Mouse (Mus musculus) intestine, embryonic 16.5 days (tissue): ENCODE results near the gene Man1a. TPM values are rescaled to one million over a fixed set of nuclear protein-coding genes. Genes with fewer than 3 reads are reported as not detected.
A peak's percentile ranks its signal among the peaks of the same experiment; 100 is the strongest.

ENCODE experiments used
- ATAC-seq: fragments of 200-750 bp; cut with Nextera tagmentation; 2 replicates; pipeline ENCODE4 v1.8.0; 2017; ENCODE audit warnings: moderate TSS enrichment, moderate library complexity
- H3K27ac ChIP-seq: fragments of 300-500 bp; sonication (generic); 2 replicates; pipeline ENCODE4 v1.5.1; 2014; ENCODE audit warnings: mild to moderate bottlenecking, low read length
- H3K27me3 ChIP-seq: fragments of 300-500 bp; sonication (generic); replicated peaks from 2 replicates; pipeline ENCODE4 v1.6.1; 2014; ENCODE audit warnings: low read length, control low read depth, mixed read lengths; ENCODE audit not compliant: control insufficient read depth, insufficient read depth
- H3K36me3 ChIP-seq: fragments of 300-500 bp; sonication (generic); 2 replicates; pipeline ENCODE4 v1.6.1; 2014; ENCODE audit warnings: low read length, control low read depth; ENCODE audit not compliant: control insufficient read depth, insufficient read depth
- H3K4me1 ChIP-seq: fragments of 300-500 bp; sonication (generic); 2 replicates; pipeline ENCODE4 v1.6.1; 2014; ENCODE audit warnings: low read length, control low read depth, mixed read lengths; ENCODE audit not compliant: control insufficient read depth, insufficient read depth
- H3K4me2 ChIP-seq: fragments of 300-500 bp; sonication (generic); 2 replicates; pipeline ENCODE4 v1.6.1; 2014; ENCODE audit warnings: low read depth, low read length, control low read depth
- H3K4me3 ChIP-seq: fragments of 300-500 bp; sonication (generic); 2 replicates; pipeline ENCODE4 v1.5.1; 2014; ENCODE audit warnings: mild to moderate bottlenecking, low read length
- H3K9ac ChIP-seq: fragments of 300-500 bp; sonication (generic); 2 replicates; pipeline ENCODE4 v1.6.1; 2014; ENCODE audit warnings: low read depth, low read length
- H3K9me3 ChIP-seq: fragments of 300-500 bp; sonication (generic); 2 replicates; pipeline ENCODE4 v1.6.1; 2016; ENCODE audit warnings: low read length, control low read depth; ENCODE audit not compliant: control insufficient read depth
- WGBS: fragments of 180-500 bp; shearing (Covaris S2); extraction: QIAGEN DNeasy Blood & Tissue Kit; methylation state at CpG from one replicate; pipeline ENCODE4 v1.1.7; 2014; 5-methylcytosine and 5-hydroxymethylcytosine counted together
- polyA plus RNA-seq: library from polyadenylated mRNA; unstranded; fragments of >200 nt; fragmentation: Nextera tagmentation; extraction: Ambion mirVana; gene quantifications from 2 replicates; pipeline ENCODE4 v1.2.1, GENCODE M21; 2015

Gene Man1a
- polyA plus RNA-seq, 1 experiment from 2014 or later = 11.2 TPM

DNA sequence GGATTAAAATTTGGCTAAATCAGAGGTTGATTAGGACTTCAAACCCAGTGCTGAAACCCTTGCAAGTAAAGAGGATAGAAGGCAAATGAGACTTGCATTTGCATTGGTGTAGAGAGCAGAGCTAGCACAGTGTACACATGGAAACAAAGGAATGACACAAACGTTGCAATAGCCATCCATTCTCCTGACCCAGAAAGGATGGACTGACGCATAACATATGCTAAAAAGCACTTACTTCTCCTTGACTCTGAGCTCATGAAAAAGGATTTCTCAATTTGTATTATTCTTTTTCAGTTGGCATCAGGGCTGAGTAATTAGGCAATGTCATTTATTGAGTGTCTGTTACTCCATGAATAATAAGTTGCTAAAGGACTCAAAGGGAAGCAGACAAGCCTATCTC lies 41.6 kb downstream of the Man1a start:
- ATAC-seq = no peak
- H3K4me2 ChIP-seq = no peak overlapping the region
- H3K9me3 ChIP-seq = no peaks in the 10 kb centered on the region
- H3K27me3 ChIP-seq = no peaks in the 10 kb centered on the region
- no peak overlapping the region for H3K4me3 ChIP-seq
- 75% methylated on average over 2 of the region's 2 CpGs for WGBS
- no peaks in the 10 kb centered on the region for H3K36me3 ChIP-seq
- H3K4me1 ChIP-seq = no peaks in the 10 kb centered on the region
- H3K27ac ChIP-seq = no peak overlapping the region
- H3K9ac ChIP-seq = no peak overlapping the region

DNA sequence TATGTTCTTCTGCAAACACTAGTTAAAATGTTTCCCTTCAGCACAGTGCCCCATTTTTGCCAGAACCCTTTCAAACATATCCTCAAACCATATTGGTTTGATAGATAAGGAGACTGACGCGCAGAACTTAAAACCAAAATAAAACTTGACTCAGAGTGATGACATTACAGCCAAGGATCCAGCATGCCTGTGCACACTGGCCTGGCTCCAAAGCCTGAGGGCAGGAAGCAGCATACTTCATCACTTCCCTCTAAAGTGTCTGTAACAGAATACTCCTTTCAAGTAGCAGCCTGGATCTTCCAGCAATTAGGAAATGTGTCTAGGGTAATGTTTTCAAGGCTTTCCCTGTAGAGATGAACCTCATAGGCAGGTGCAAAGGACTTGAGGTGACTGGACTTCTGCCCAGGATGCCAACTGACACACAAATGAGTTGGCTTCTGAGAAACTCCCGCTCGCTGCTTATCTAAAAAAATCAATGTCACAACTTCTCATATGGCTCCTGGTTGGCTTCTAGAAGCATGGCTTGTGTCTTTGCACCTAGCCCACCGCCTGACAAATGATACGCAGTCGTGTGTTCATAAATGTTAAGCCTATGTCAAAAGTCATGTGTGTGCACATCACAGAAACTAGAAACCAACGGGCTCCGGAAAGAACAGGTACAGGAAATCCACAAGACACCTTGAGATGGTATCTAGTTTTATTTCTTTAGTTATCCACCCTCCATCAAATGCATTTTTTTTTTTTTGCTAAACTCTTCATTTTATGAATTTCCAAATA lies 43.9 kb downstream of the Man1a start:
- WGBS = 90% methylated on average over 9 of the region's 9 CpGs
- Histone ChIP-seq H3K27ac (no peak overlapping the region), H3K4me3 (no peak overlapping the region), H3K9me3 (no peaks in the 10 kb centered on the region), H3K36me3 (no peaks in the 10 kb centered on the region), H3K4me2 (no peak overlapping the region), H3K9ac (no peak overlapping the region), H3K27me3 (no peaks in the 10 kb centered on the region), H3K4me1 (no peaks in the 10 kb centered on the region)
- no peak for ATAC-seq

DNA sequence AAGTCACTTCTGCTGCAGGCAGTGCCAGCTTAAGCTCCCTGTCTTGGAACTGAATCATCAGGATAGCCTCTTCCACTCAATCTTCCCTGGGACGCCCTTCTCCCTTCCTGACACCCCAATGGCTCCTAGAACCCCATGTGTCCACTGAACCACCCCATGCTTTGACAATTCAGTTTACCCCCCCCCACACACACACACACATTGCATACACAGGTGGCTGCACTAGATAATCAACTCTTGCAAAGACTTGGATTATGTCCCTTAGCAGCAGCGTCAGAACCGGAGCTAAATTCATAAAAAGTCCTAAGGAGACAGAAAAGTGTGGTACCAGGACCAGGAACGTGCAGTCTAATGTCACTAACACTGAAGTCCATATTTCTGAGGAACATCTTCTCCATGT lies 47.5 kb downstream of the Man1a start:
- no peak for ATAC-seq
- H3K9ac ChIP-seq = no peak overlapping the region
- WGBS = 93% methylated on average over 4 of the region's 4 CpGs
- no peaks in the 10 kb centered on the region for H3K4me1 ChIP-seq
- no peaks in the 10 kb centered on the region for H3K36me3 ChIP-seq
- H3K9me3 ChIP-seq = no peaks in the 10 kb centered on the region
- no peak overlapping the region for H3K4me3 ChIP-seq
- H3K4me2 ChIP-seq = no peak overlapping the region
- H3K27me3 ChIP-seq = no peaks in the 10 kb centered on the region
- no peak overlapping the region for H3K27ac ChIP-seq

DNA sequence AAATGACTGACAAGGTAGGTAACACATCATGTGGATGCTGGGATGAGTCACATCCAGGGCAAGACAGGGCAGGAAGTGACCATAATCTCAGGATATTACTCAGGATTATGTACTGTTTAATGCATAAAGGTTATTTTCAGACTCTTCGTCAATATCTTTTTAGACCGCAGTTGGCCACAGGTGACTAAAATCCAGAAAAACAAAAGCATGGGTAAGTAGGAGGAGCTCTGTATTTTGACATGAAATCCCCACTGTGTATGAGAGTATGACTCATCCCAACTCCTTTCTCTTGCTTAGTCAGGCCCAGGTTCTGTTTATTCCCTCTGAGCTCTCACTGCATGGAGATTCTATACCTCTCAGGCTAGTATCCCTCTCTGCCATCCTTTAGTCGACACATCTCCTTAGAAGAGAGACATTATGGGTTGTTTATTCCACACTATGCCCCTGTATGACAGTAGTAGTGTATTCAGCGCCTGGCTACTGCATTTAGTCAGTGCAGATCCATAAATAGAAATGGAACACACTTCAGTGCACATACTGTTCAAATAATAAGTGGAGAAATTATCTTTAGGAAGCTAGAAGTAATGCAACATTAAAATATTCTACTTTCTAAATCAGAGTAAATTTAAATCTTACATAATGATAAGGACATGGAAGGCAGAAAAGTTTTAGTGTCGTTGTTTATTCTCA lies 49.5 kb downstream of the Man1a start:
- Histone ChIP-seq H3K27me3 (no peaks in the 10 kb centered on the region), H3K9me3 (no peaks in the 10 kb centered on the region), H3K36me3 (no peaks in the 10 kb centered on the region), H3K27ac (no peak overlapping the region), H3K9ac (no peak overlapping the region), H3K4me1 (no peaks in the 10 kb centered on the region), H3K4me3 (no peak overlapping the region), H3K4me2 (no peak overlapping the region)
- 80% methylated on average over 5 of the region's 5 CpGs for WGBS
- ATAC-seq = no peak

DNA sequence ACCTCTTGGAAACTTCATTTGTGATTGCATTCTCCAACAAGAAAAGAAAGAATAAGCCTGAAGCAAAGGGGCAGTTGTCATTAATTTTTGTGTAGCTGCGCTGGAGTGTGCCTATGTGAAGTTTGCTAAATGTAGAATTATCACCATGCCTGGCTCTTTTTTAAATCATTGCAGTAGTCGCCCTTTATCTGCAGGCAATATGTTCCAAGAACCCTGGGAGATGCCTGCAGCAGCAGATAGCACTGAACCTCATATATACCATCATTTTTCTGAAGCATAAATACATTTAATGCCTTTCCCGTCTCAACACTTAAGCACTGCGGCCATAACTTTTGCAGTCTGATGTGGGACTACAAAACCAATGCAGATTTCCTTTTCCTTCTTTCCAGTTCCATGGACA lies 50.3 kb downstream of the Man1a start:
- no peak for ATAC-seq
- Histone ChIP-seq H3K27ac (no peak overlapping the region), H3K36me3 (no peaks in the 10 kb centered on the region), H3K4me3 (no peak overlapping the region), H3K4me1 (no peaks in the 10 kb centered on the region), H3K4me2 (no peak overlapping the region), H3K9ac (no peak overlapping the region), H3K9me3 (no peaks in the 10 kb centered on the region), H3K27me3 (no peaks in the 10 kb centered on the region)
- WGBS = 82% methylated on average over 4 of the region's 4 CpGs

DNA sequence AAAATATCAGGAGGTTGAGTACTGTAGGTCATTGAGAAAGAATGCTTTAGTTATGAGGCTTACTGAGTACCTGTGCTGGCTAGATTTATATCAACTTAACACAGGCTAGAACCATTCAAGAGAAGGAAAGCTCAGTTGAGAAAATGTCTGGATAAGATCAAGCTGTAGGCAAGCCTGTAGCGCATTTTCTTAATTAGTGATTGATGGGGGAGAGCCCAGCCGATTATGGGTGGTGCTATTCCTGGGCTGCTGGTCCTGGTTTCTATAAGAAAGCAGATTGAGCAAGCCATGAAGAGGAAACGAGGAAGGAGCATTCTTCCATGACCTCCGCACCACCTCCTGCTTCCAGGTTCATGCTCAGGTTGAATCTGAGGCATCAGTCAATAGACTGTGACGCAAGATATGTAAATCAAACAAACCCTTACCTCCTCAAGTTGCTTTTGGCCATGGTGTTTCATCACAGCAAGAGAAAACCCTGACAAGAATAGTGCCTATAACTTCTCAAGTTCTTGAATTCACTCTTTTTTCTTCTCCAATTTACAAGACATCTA lies 58.4 kb downstream of the Man1a start:
- Histone ChIP-seq H3K27me3 (no peaks in the 10 kb centered on the region), H3K9ac (no peak overlapping the region), H3K4me3 (no peak overlapping the region), H3K9me3 (no peaks in the 10 kb centered on the region), H3K4me2 (no peak overlapping the region), H3K27ac (no peak overlapping the region), H3K4me1 (0 out of 2 replicates have a peak, but pooled peaks cover 3% of the 10 kb centered on the region), H3K36me3 (no peaks in the 10 kb centered on the region)
- 67% methylated on average over 5 of the region's 5 CpGs for whole genome bisulfite sequencing
- ATAC-seq = peak; percentile 59; the same call in 1 of the 2 replicates

DNA sequence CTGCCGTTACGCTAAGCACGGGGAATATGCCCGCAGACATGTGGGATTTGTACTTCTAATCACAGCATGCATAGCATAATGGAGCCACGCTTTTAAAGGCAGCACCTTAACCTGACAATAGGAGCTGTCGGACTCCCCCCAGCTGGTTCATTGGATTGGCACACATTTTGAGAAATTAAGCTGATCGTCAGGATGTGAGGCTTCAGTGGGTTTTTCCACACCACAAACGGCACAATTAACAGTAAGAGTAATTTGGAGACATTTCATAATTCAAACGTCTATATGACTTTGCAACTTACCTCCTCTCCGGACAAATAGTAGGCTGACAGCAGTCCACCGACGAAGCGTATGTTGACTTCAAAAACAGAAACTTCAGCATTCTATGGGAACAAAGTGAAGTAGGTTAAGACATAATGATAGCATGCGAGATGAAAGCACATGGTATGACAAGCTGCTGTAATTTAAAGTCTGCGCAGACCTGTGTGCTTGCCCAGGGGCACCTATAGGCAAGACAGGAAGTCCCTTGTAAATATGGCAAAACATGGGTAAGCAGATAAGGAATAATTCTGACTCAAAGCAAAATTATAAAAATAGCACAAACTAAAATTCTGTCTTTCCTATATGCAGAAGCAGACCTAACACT lies 62.2 kb downstream of the Man1a start:
- WGBS = 91% methylated on average over 15 of the region's 15 CpGs

DNA sequence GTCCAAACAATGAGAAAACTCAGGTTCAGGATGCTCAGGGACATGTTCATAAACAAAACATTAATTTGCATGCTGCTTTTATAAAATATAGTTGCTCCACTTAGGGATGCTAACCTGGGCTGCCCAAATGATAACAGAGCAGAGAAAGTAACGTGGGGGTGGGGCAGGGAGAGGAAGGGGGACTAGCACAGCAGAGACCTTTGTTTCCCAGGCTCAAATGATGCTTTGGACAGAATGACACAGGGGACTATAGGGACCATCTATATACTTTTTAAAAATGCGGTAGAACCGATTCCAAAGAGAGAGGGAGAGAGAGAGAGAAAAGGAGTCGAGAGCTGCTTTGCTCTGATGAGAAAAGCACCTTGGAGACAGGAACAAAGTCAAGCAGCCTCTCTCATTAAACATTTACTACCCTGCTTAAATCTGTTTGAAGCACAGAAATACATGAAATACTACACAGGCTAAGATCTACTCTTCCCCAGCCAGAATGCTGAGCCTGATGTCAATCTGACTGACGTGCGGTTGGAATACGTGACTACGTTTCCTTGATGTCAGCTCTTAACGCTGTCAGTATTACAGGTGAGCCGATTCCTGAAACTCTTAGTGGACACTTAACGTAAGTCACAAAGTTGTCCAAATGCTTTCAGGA lies 63.1 kb downstream of the Man1a start:
- Histone ChIP-seq H3K27ac (no peak overlapping the region), H3K4me1 (no peaks in the 10 kb centered on the region), H3K4me3 (no peak overlapping the region), H3K9ac (no peak overlapping the region), H3K9me3 (no peaks in the 10 kb centered on the region), H3K27me3 (no peaks in the 10 kb centered on the region), H3K4me2 (no peak overlapping the region), H3K36me3 (no peaks in the 10 kb centered on the region)
- no peak for ATAC-seq
- WGBS = 86% methylated on average over 11 of the region's 11 CpGs

More for the DNA sequence above, 62.2 kb downstream of the Man1a start:
- Histone ChIP-seq H3K4me2 (no peak overlapping the region), H3K27me3 (no peaks in the 10 kb centered on the region), H3K4me3 (no peak overlapping the region), H3K36me3 (no peaks in the 10 kb centered on the region), H3K27ac (no peak overlapping the region), H3K9ac (no peak overlapping the region), H3K4me1 (0 out of 2 replicates have a peak, but pooled peaks cover under 1% of the 10 kb centered on the region), H3K9me3 (no peaks in the 10 kb centered on the region)
- ATAC-seq = no peak

DNA sequence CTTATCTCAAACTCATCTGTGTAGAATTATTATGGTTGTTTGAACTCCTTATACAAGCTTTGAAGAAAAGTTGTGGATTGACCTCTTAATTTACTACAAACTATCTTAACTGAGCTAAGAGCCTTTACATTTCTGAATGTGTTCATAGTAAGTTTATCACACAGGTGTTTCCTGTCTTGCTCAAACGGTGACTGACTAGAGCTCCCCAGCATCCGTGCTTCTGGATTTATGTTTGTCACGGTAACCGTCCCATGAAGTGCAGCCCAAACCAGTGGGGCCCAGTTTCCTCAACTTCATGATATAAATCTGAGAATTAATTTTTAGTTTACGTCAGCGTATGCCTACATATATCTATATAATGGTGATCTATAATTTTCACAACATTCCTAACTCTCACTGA lies 67.3 kb downstream of the Man1a start:
- 72% methylated on average over 6 of the region's 6 CpGs for WGBS
- Histone ChIP-seq H3K27ac (no peak overlapping the region), H3K9ac (no peak overlapping the region), H3K36me3 (no peaks in the 10 kb centered on the region), H3K27me3 (no peaks in the 10 kb centered on the region), H3K9me3 (no peaks in the 10 kb centered on the region), H3K4me3 (no peak overlapping the region), H3K4me2 (no peak overlapping the region), H3K4me1 (no peaks in the 10 kb centered on the region)
- no peak for ATAC-seq
